Mouse (Mus musculus) stomach, embryonic 16.5 days (tissue): Measurements from ENCODE around the gene Ccdc97. TPM values are rescaled to one million over a fixed set of nuclear protein-coding genes. Genes with fewer than 3 reads are reported as not detected.

Experiments
- ATAC-seq: fragments of 200-750 bp; cut with Nextera tagmentation; 2 replicates; pipeline ENCODE4 v1.8.0; 2017; ENCODE audit warnings: moderate number of reproducible peaks, moderate TSS enrichment; ENCODE audit not compliant: insufficient read depth, low FRiP score
- H3K27ac ChIP-seq: fragments of 300-500 bp; sonication (generic); 2 replicates; pipeline ENCODE4 v1.5.1; 2014; ENCODE audit warnings: low read length
- H3K27me3 ChIP-seq: fragments of 300-500 bp; sonication (generic); 2 replicates; pipeline ENCODE4 v1.6.1; 2014; ENCODE audit warnings: low read length, control low read depth, mixed read lengths; ENCODE audit not compliant: control insufficient read depth, insufficient read depth
- H3K36me3 ChIP-seq: fragments of 300-500 bp; sonication (generic); 2 replicates; pipeline ENCODE4 v1.6.1; 2014; ENCODE audit warnings: low read length; ENCODE audit not compliant: control insufficient read depth, insufficient read depth
- H3K4me1 ChIP-seq: fragments of 300-500 bp; sonication (generic); 2 replicates; pipeline ENCODE4 v1.6.1; 2014; ENCODE audit warnings: low read length, control low read depth, mixed read lengths; ENCODE audit not compliant: control insufficient read depth, insufficient read depth
- H3K4me2 ChIP-seq: fragments of 300-500 bp; sonication (generic); 2 replicates; pipeline ENCODE4 v1.6.1; 2014; ENCODE audit warnings: low read depth, low read length, mixed read lengths
- H3K4me3 ChIP-seq: fragments of 300-500 bp; sonication (generic); replicated peaks from 2 replicates; pipeline ENCODE4 v1.5.1; 2014; ENCODE audit warnings: mild to moderate bottlenecking, low read length
- H3K9ac ChIP-seq: fragments of 300-500 bp; sonication (generic); 2 replicates; pipeline ENCODE4 v1.6.1; 2014; ENCODE audit warnings: low read length
- H3K9me3 ChIP-seq: fragments of 300-500 bp; sonication (generic); replicated peaks from 2 replicates; pipeline ENCODE4 v1.6.1; 2016; ENCODE audit warnings: low read length, control low read depth; ENCODE audit not compliant: control insufficient read depth
- WGBS: fragments of 180-500 bp; shearing (Covaris S2); extraction: QIAGEN DNeasy Blood & Tissue Kit; methylation state at CpG from one replicate; pipeline ENCODE4 v1.1.7; 2014; 5-methylcytosine and 5-hydroxymethylcytosine counted together
- polyA plus RNA-seq: library from polyadenylated mRNA; unstranded; fragments of >200 nt; fragmentation: Nextera tagmentation; extraction: Ambion mirVana; gene quantifications from 2 replicates; pipeline ENCODE4 v1.2.1, GENCODE M21; 2015

The Ccdc97 gene
- polyA plus RNA-seq, 1 experiment from 2014 or later: 19.6 TPM

- Histone ChIP-seq H3K27ac (peak overlapping the region; percentile 83), H3K9me3 (no peaks in the 10 kb centered on the region), H3K36me3 (0 out of 2 replicates have a peak, but pooled peaks cover 4% of the 10 kb centered on the region), H3K4me3 (peak overlapping the region; percentile 54), H3K9ac (peak overlapping the region; percentile 83), H3K4me1 (peaks cover 16% of the 10 kb centered on the region), H3K4me2 (peak overlapping the region; percentile 98), H3K27me3 (no peaks in the 10 kb centered on the region; the same call in 1 of the 2 replicates)
- WGBS: under 1% methylated on average over 51 of the region's 52 CpGs
- peak; percentile 83 for ATAC-seq
Observed at GRCm38 (mm10) chr7:25688810-25689586, 29.9 kb downstream of the Ccdc97 start.

GRCm38 (mm10) chr7:25687811-25688401, 31.0 kb downstream of the Ccdc97 start:
- WGBS: under 1% methylated on average over 47 of the region's 47 CpGs
- Histone ChIP-seq H3K9ac (peak overlapping the region; percentile 83), H3K4me1 (peaks cover 16% of the 10 kb centered on the region), H3K27ac (peak overlapping the region; percentile 83; the same call in 1 of the 2 replicates), H3K4me2 (peak overlapping the region; percentile 98), H3K4me3 (peak overlapping the region; percentile 54), H3K9me3 (no peaks in the 10 kb centered on the region), H3K36me3 (0 out of 2 replicates have a peak, but pooled peaks cover under 1% of the 10 kb centered on the region), H3K27me3 (no peaks in the 10 kb centered on the region; the same call in 1 of the 2 replicates)
- no peak for ATAC-seq

GRCm38 (mm10) chr7:25686680-25687531, 32.0 kb downstream of the Ccdc97 start, which contains the start of gene Tgfb1:
Gene Tgfb1 (plus strand): TSS chr7:25687002.
- ATAC-seq: peak; percentile 52
- Histone ChIP-seq H3K4me1 (peaks cover 16% of the 10 kb centered on the region), H3K4me3 (peak within 1 kb of the TSS; percentile 54), H3K9ac (peak within 1 kb of the TSS; percentile 83), H3K9me3 (no peaks in the 10 kb centered on the region), H3K27ac (peak within 1 kb of the TSS; percentile 83), H3K4me2 (peak within 1 kb of the TSS; percentile 98), H3K27me3 (no peaks in the 10 kb centered on the region; the same call in 1 of the 2 replicates), H3K36me3 (no peaks in the 10 kb centered on the region)
- under 1% methylated on average over 53 of the region's 69 CpGs for WGBS

- Histone ChIP-seq H3K36me3 (no peaks in the 10 kb centered on the region), H3K4me3 (peak overlapping the region; percentile 54), H3K27ac (no peak overlapping the region), H3K9me3 (no peaks in the 10 kb centered on the region), H3K4me1 (peaks cover 21% of the 10 kb centered on the region), H3K27me3 (no peaks in the 10 kb centered on the region; the same call in 1 of the 2 replicates), H3K4me2 (peak overlapping the region; percentile 98; the same call in 1 of the 2 replicates), H3K9ac (peak overlapping the region; percentile 83)
- ATAC-seq: no peak
- 75% methylated on average over 21 of the region's 21 CpGs for WGBS
Observed at GRCm38 (mm10) chr7:25685926-25686470, 32.9 kb downstream of the Ccdc97 start.

GRCm38 (mm10) chr7:25684659-25685058, 34.2 kb downstream of the Ccdc97 start:
- WGBS: 86% methylated on average over 6 of the region's 6 CpGs
- no peak for ATAC-seq
- H3K4me1 ChIP-seq: peaks cover 28% of the 10 kb centered on the region

GRCm38 (mm10) chr7:25683474-25684180, 35.3 kb downstream of the Ccdc97 start:
- no peaks in the 10 kb centered on the region; the same call in 1 of the 2 replicates for H3K27me3 ChIP-seq
- H3K9ac ChIP-seq: no peak overlapping the region; the same call in 1 of the 2 replicates
- no peak overlapping the region for H3K4me2 ChIP-seq
- 49% methylated on average over 7 of the region's 7 CpGs for whole genome bisulfite sequencing
- no peak for ATAC-seq
- no peaks in the 10 kb centered on the region for H3K36me3 ChIP-seq
- H3K4me1 ChIP-seq: peaks cover 21% of the 10 kb centered on the region
- H3K27ac ChIP-seq: no peak overlapping the region
- H3K4me3 ChIP-seq: no peak overlapping the region
- no peaks in the 10 kb centered on the region for H3K9me3 ChIP-seq

More at GRCm38 (mm10) chr7:25684659-25685058, 34.2 kb downstream of the Ccdc97 start:
- Histone ChIP-seq H3K27ac (no peak overlapping the region), H3K4me2 (no peak overlapping the region), H3K4me3 (no peak overlapping the region), H3K9me3 (no peaks in the 10 kb centered on the region), H3K36me3 (no peaks in the 10 kb centered on the region), H3K9ac (no peak overlapping the region), H3K27me3 (no peaks in the 10 kb centered on the region; the same call in 1 of the 2 replicates)

GRCm38 (mm10) chr7:25681341-25682231, 37.3 kb downstream of the Ccdc97 start:
- H3K4me1 ChIP-seq: peaks cover 12% of the 10 kb centered on the region
- H3K36me3 ChIP-seq: no peaks in the 10 kb centered on the region
- H3K9me3 ChIP-seq: no peaks in the 10 kb centered on the region
- WGBS: 57% methylated on average over 15 of the region's 15 CpGs
- H3K4me2 ChIP-seq: peak overlapping the region; percentile 71
- H3K4me3 ChIP-seq: peak overlapping the region; percentile 65
- no peaks in the 10 kb centered on the region for H3K27me3 ChIP-seq
- H3K27ac ChIP-seq: no peak overlapping the region
- no peak overlapping the region for H3K9ac ChIP-seq
- ATAC-seq: no peak
